Mouse (Mus musculus) midbrain, embryonic 12.5 days (tissue): ENCODE results near the gene Adamtsl2. TPM values are rescaled to one million over a fixed set of nuclear protein-coding genes. Genes with fewer than 3 reads are reported as not detected.

Experiments
- ATAC-seq: fragments of 200-750 bp; cut with Nextera tagmentation; 2 replicates; pipeline ENCODE4 v1.8.0; 2017; ENCODE audit warnings: low read depth, moderate TSS enrichment, moderate library complexity; ENCODE audit not compliant: low FRiP score
- H3K27ac ChIP-seq: fragments of 300-500 bp; sonication (generic); replicated peaks from 2 replicates; pipeline ENCODE4 v1.5.1; 2016; ENCODE audit warnings: mild to moderate bottlenecking
- H3K27me3 ChIP-seq: fragments of 300-500 bp; sonication (generic); 2 replicates; pipeline ENCODE4 v1.6.1; 2016; ENCODE audit warnings: mild to moderate bottlenecking
- H3K36me3 ChIP-seq: fragments of 300-500 bp; sonication (generic); 2 replicates; pipeline ENCODE4 v1.6.1; 2016
- H3K4me1 ChIP-seq: fragments of 300-500 bp; sonication (generic); 2 replicates; pipeline ENCODE4 v1.6.1; 2016
- H3K4me2 ChIP-seq: fragments of 300-500 bp; sonication (generic); replicated peaks from 2 replicates; pipeline ENCODE4 v1.6.1; 2016; ENCODE audit warnings: mild to moderate bottlenecking, moderate library complexity
- H3K4me3 ChIP-seq: fragments of 300-500 bp; sonication (generic); 2 replicates; pipeline ENCODE4 v1.5.1; 2016; ENCODE audit warnings: mild to moderate bottlenecking
- H3K9ac ChIP-seq: fragments of 300-500 bp; sonication (generic); replicated peaks from 2 replicates; pipeline ENCODE4 v1.6.1; 2016; ENCODE audit warnings: mild to moderate bottlenecking, moderate library complexity
- H3K9me3 ChIP-seq: fragments of 300-500 bp; sonication (generic); 2 replicates; pipeline ENCODE4 v1.6.1; 2016; ENCODE audit warnings: mild to moderate bottlenecking
- WGBS: fragments of 180-500 bp; shearing (Covaris S2); methylation state at CpG from one replicate; pipeline ENCODE4 v1.1.7; 2016; 5-methylcytosine and 5-hydroxymethylcytosine counted together
- polyA plus RNA-seq: library from polyadenylated mRNA; unstranded; fragments of >200 nt; fragmentation: Nextera tagmentation; extraction: Ambion mirVana; gene quantifications from 2 replicates; pipeline ENCODE4 v1.2.1, GENCODE M21; 2016

Adamtsl2 gene
- polyA plus RNA-seq, 1 experiment from 2014 or later = 6.7 TPM

DNA sequence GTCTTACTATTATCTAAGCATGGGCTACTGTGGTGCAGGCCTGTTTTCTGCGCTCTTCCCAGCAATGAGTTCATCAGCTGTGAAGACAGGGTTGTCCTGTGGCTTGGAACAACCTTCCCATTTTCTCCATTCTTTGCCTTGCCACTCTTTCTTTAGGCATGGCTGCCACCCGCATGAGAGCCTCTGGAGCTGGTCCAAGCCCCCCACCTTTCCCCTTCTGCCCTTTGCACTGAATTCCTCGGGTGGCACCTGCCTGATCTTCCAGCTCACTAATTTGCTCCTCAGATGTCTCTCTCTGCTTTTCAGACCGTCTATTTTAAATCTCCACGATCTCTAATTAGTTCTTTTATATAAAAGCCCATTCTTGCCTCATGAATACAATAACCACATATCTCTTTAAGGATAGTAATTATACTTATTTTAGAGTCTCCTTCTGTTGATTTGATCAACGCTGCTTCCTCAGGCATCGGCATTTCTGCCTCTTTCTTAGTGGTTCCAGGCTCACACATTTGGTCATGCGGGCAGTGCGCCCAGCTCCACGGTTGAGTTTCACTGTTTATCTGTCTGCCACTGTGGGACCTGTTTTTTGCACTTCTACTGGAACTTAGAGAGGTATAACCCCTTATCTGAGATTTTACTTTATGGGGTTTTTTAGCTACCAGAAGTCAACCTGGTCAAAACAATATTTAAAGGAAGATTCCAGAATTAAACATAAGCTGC is 75.4 kb downstream of the Adamtsl2 start:
- WGBS = 77% methylated on average over 10 of the region's 10 CpGs

DNA sequence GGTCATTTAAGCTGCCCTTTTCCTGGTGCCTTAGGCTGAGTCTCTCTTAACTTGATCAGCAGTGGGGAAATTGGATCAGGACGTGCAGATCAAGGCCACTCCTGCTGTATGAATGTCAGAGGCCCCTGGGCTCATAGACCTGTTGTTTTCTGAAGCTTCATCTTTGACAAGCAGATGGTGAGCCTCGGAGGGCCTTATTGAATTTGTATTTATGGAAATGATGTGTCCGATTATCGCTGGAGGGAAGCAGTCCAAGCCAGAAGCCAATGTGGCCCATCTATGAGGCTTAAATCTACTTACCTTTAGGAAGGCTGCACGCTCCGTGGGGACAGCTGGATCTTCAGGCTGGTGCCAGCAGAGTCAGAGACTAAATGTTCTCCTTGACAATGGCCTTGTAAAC is 77.4 kb downstream of the Adamtsl2 start:
- no peak overlapping the region for H3K9ac ChIP-seq
- 56% methylated on average over 6 of the region's 6 CpGs for WGBS
- H3K4me3 ChIP-seq = no peak overlapping the region
- H3K27me3 ChIP-seq = no peaks in the 10 kb centered on the region
- H3K36me3 ChIP-seq = no peaks in the 10 kb centered on the region
- no peak overlapping the region for H3K27ac ChIP-seq
- peaks cover 7% of the 10 kb centered on the region; the same call in 1 of the 2 replicates for H3K4me1 ChIP-seq
- no peak overlapping the region for H3K4me2 ChIP-seq
- no peaks in the 10 kb centered on the region for H3K9me3 ChIP-seq
- no peak for ATAC-seq

More for the DNA sequence above, 75.4 kb downstream of the Adamtsl2 start:
- no peak overlapping the region for H3K9ac ChIP-seq
- no peak overlapping the region for H3K4me2 ChIP-seq
- no peaks in the 10 kb centered on the region for H3K27me3 ChIP-seq
- H3K4me3 ChIP-seq = no peak overlapping the region
- H3K4me1 ChIP-seq = peaks cover 11% of the 10 kb centered on the region
- no peaks in the 10 kb centered on the region for H3K9me3 ChIP-seq
- no peaks in the 10 kb centered on the region for H3K36me3 ChIP-seq
- no peak overlapping the region for H3K27ac ChIP-seq
- no peak for ATAC-seq

Other genes starting within 250 kb of the Adamtsl2 start
- gene Abo, start 214.4 kb upstream of the Adamtsl2 start, polyA plus RNA-seq = not detected in 2 replicates
- 29.9 and 32.1 TPM in 2 replicates for gene Surf6, start 176.5 kb upstream of the Adamtsl2 start, polyA plus RNA-seq
- 125 and 129 TPM in 2 replicates for gene Med22, start 168.7 kb upstream of the Adamtsl2 start, polyA plus RNA-seq
- 488 and 496 TPM in 2 replicates for gene Rpl7a, start 168.6 kb upstream of the Adamtsl2 start, polyA plus RNA-seq
- gene Surf2, start 163.0 kb upstream of the Adamtsl2 start, polyA plus RNA-seq = 48.2 and 56.7 TPM in 2 replicates
- 53.4 and 57.9 TPM in 2 replicates for gene Surf1, start 162.8 kb upstream of the Adamtsl2 start, polyA plus RNA-seq
- gene Surf4, start 145.5 kb upstream of the Adamtsl2 start, polyA plus RNA-seq = 126 and 132 TPM in 2 replicates
- gene Stkld1, start 145.3 kb upstream of the Adamtsl2 start, polyA plus RNA-seq = not detected in 2 replicates
- 43.0 and 46.3 TPM in 2 replicates for gene Rexo4, start 115.0 kb upstream of the Adamtsl2 start, polyA plus RNA-seq
- not detected in 2 replicates for gene Adamts13, start 106.0 kb upstream of the Adamtsl2 start, polyA plus RNA-seq
- 116 and 126 TPM in 2 replicates for gene Cacfd1, start 69.5 kb upstream of the Adamtsl2 start, polyA plus RNA-seq
- gene Slc2a6, start 51.4 kb upstream of the Adamtsl2 start, polyA plus RNA-seq = 2.9 and 3.5 TPM in 2 replicates
- 0.14 TPM in 1 of 2 replicates, not detected in the other for gene Mymk, start 7.2 kb upstream of the Adamtsl2 start, polyA plus RNA-seq
- gene Fam163b, start 63.1 kb downstream of the Adamtsl2 start, polyA plus RNA-seq = 0.09 and 0.27 TPM in 2 replicates
- 0.09 and 0.15 TPM in 2 replicates for gene Dbh, start 85.9 kb downstream of the Adamtsl2 start, polyA plus RNA-seq
- gene Sardh, start 169.0 kb downstream of the Adamtsl2 start, polyA plus RNA-seq = 5.8 and 6.8 TPM in 2 replicates